Mouse (Mus musculus) MEL (cell line): ENCODE measurements around the gene Wdcp. TPM values are rescaled to one million over a fixed set of nuclear protein-coding genes. Genes with fewer than 3 reads are reported as not detected.

ENCODE experiments used
- DNase-seq: peaks from one replicate; pipeline ENCODE4 v3.0.0; 2011; ENCODE audit warnings: low read depth, low spot score
- H3K27ac ChIP-seq: 2 replicates; pipeline ENCODE4 v1.5.1; 2012; ENCODE audit warnings: low read depth, mild to moderate bottlenecking, control low read depth, low read length, moderate library complexity; ENCODE audit not compliant: control insufficient read depth
- H3K27me3 ChIP-seq, 2 experiments: fragments of 150-350 bp in 1 of 2; sonication (generic) in 1 of 2; 2 replicates each; pipeline ENCODE4 v1.6.1; 2012; ENCODE audit warnings: low read length in 2 of 2, mild to moderate bottlenecking in 2 of 2, improper control_type of control experiment in 1 of 2, moderate library complexity in 1 of 2; ENCODE audit not compliant: insufficient read depth in 2 of 2, control insufficient read depth in 1 of 2
- H3K36me3 ChIP-seq, 2 experiments: 2 replicates each; pipeline ENCODE4 v1.6.1; 2012 to 2014; ENCODE audit warnings: low read length in 2 of 2, improper control_type of control experiment in 1 of 2, inconsistent platforms in 1 of 2, mild to moderate bottlenecking in 1 of 2; ENCODE audit not compliant: insufficient read depth in 2 of 2, control insufficient read depth in 1 of 2
- H3K4me1 ChIP-seq, 2 experiments: fragments of 150-350 bp in 1 of 2; sonication (generic) in 1 of 2; 2 replicates each; pipeline ENCODE4 v1.6.1; 2012; ENCODE audit warnings: low read length in 2 of 2, improper control_type of control experiment in 1 of 2, mild to moderate bottlenecking in 1 of 2; ENCODE audit not compliant: insufficient read depth in 2 of 2, control insufficient read depth in 1 of 2
- H3K4me3 ChIP-seq, 2 experiments: fragments of 150-350 bp in 1 of 2; sonication (generic) in 1 of 2; 2 replicates each; pipeline ENCODE4 v1.5.1; 2012; ENCODE audit warnings: low read depth in 2 of 2, low read length in 2 of 2, mild to moderate bottlenecking in 2 of 2, moderate library complexity in 2 of 2, control low read depth in 1 of 2, improper control_type of control experiment in 1 of 2; ENCODE audit not compliant: control insufficient read depth in 1 of 2, insufficient read depth in 1 of 2
- H3K79me2 ChIP-seq: 2 replicates; pipeline ENCODE4 v1.6.1; 2012; ENCODE audit warnings: mild to moderate bottlenecking, low read length, moderate library complexity; ENCODE audit not compliant: control insufficient read depth, poor library complexity, insufficient read depth
- H3K9ac ChIP-seq: 2 replicates; pipeline ENCODE4 v1.6.1; 2012; ENCODE audit warnings: low read depth, mild to moderate bottlenecking, control low read depth, low read length, moderate library complexity; ENCODE audit not compliant: control insufficient read depth, poor library complexity, severe bottlenecking
- H3K9me3 ChIP-seq: fragments of 150-350 bp; sonication (generic); replicated peaks from 2 replicates; pipeline ENCODE4 v1.6.1; 2012; ENCODE audit warnings: mild to moderate bottlenecking, low read length, improper control_type of control experiment, moderate library complexity; ENCODE audit not compliant: insufficient read depth
- BHLHE40 ChIP-seq: IDR thresholded peaks from 2 replicates; pipeline ENCODE4 v1.6.1; 2012; ENCODE audit warnings: low read depth, mild to moderate bottlenecking, inconsistent platforms, low read length, improper control_type of control experiment, borderline replicate concordance
- CTCF ChIP-seq, 3 experiments: IDR thresholded peaks in 2 of 3; conservative IDR thresholded peaks in 1 of 3; 2 replicates each; pipeline ENCODE4 v1.5.1; 2011 to 2012; ENCODE audit warnings: low read length in 3 of 3, low read depth in 2 of 3, mild to moderate bottlenecking in 2 of 3, improper control_type of control experiment in 1 of 3, inconsistent platforms in 1 of 3, mixed read lengths in 1 of 3, moderate library complexity in 1 of 3; ENCODE audit not compliant: control insufficient read depth in 1 of 3, insufficient read depth in 1 of 3, poor library complexity in 1 of 3, severe bottlenecking in 1 of 3
- E2F4 ChIP-seq: IDR thresholded peaks from 2 replicates; pipeline ENCODE4 v1.6.1; 2011; ENCODE audit warnings: low read depth, low read length, improper control_type of control experiment, borderline replicate concordance
- ELF1 ChIP-seq: IDR thresholded peaks from 2 replicates; pipeline ENCODE4 v1.6.1; 2014; ENCODE audit warnings: low read depth, mild to moderate bottlenecking, inconsistent platforms, low read length, improper control_type of control experiment, moderate library complexity
- HCFC1 ChIP-seq: IDR thresholded peaks from 2 replicates; pipeline ENCODE4 v1.6.1; 2012; ENCODE audit warnings: low read depth, mild to moderate bottlenecking, inconsistent platforms, low read length, improper control_type of control experiment, moderate library complexity
- KAT2A ChIP-seq: conservative IDR thresholded peaks from 2 replicates; pipeline ENCODE4 v1.6.1; 2012; ENCODE audit warnings: low read depth, low read length, improper control_type of control experiment, inconsistent platforms
- MAFK ChIP-seq: IDR thresholded peaks from 2 replicates; pipeline ENCODE4 v1.6.1; 2011; ENCODE audit warnings: low read depth, mild to moderate bottlenecking, low read length, improper control_type of control experiment, borderline replicate concordance
- MAX ChIP-seq: IDR thresholded peaks from 2 replicates; pipeline ENCODE4 v1.6.1; 2011; ENCODE audit warnings: low read length, improper control_type of control experiment
- MAZ ChIP-seq: IDR thresholded peaks from 2 replicates; pipeline ENCODE4 v1.6.1; 2012; ENCODE audit warnings: low read depth, mild to moderate bottlenecking, inconsistent platforms, low read length, improper control_type of control experiment
- MEF2A ChIP-seq: IDR thresholded peaks from 2 replicates; pipeline ENCODE4 v1.6.1; 2014; ENCODE audit warnings: low read depth, mild to moderate bottlenecking, inconsistent platforms, low read length, improper control_type of control experiment; ENCODE audit not compliant: poor library complexity, insufficient replicate concordance, severe bottlenecking; ENCODE audit errors: extremely low read depth
- MXI1 ChIP-seq: IDR thresholded peaks from 2 replicates; pipeline ENCODE4 v1.6.1; 2011; ENCODE audit warnings: mild to moderate bottlenecking, low read depth, low read length, improper control_type of control experiment
- NELFE ChIP-seq: IDR thresholded peaks from 2 replicates; pipeline ENCODE4 v1.6.1; 2011; ENCODE audit warnings: low read depth, low read length, improper control_type of control experiment
- NRF1 ChIP-seq: IDR thresholded peaks from 2 replicates; pipeline ENCODE4 v1.6.1; 2014; ENCODE audit warnings: low read depth, mild to moderate bottlenecking, inconsistent platforms, low read length, improper control_type of control experiment, moderate library complexity; ENCODE audit not compliant: poor library complexity, insufficient read depth, severe bottlenecking
- POLR2A ChIP-seq, 2 experiments: IDR thresholded peaks; 2 replicates each; pipeline ENCODE4 v1.6.1; 2011 to 2012; ENCODE audit warnings: low read length in 2 of 2, mild to moderate bottlenecking in 2 of 2, control low read depth in 1 of 2, improper control_type of control experiment in 1 of 2, low read depth in 1 of 2, moderate library complexity in 1 of 2; ENCODE audit not compliant: control insufficient read depth in 1 of 2, insufficient read depth in 1 of 2, poor library complexity in 1 of 2
- POLR2AphosphoS2 ChIP-seq: IDR thresholded peaks from 2 replicates; pipeline ENCODE4 v1.6.1; 2011; ENCODE audit warnings: low read length, improper control_type of control experiment
- SMC3 ChIP-seq: IDR thresholded peaks from 2 replicates; pipeline ENCODE4 v1.6.1; 2011; ENCODE audit warnings: low read depth, low read length, improper control_type of control experiment
- TAL1 ChIP-seq: IDR thresholded peaks from 2 replicates; pipeline ENCODE4 v1.6.1; 2012; ENCODE audit warnings: mild to moderate bottlenecking, inconsistent platforms, low read length, moderate library complexity, mixed read lengths
- UBTF ChIP-seq: IDR thresholded peaks from 2 replicates; pipeline ENCODE4 v1.6.1; 2012; ENCODE audit warnings: low read depth, mild to moderate bottlenecking, inconsistent platforms, low read length, improper control_type of control experiment, moderate library complexity, borderline replicate concordance; ENCODE audit not compliant: insufficient read depth
- USF2 ChIP-seq, 2 experiments: IDR thresholded peaks; 2 replicates each; pipeline ENCODE4 v1.6.1; 2011 to 2012; ENCODE audit warnings: improper control_type of control experiment in 2 of 2, low read length in 2 of 2, borderline replicate concordance in 1 of 2, inconsistent platforms in 1 of 2, low read depth in 1 of 2, mild to moderate bottlenecking in 1 of 2; ENCODE audit not compliant: insufficient read depth in 1 of 2
- ZC3H11A ChIP-seq: IDR thresholded peaks from 2 replicates; pipeline ENCODE4 v1.6.1; 2012; ENCODE audit warnings: low read depth, mild to moderate bottlenecking, inconsistent platforms, low read length, improper control_type of control experiment
- ZMIZ1 ChIP-seq: IDR thresholded peaks from 2 replicates; pipeline ENCODE4 v1.6.1; 2012; ENCODE audit warnings: low read depth, mild to moderate bottlenecking, inconsistent platforms, low read length, improper control_type of control experiment, moderate library complexity
- ZNF384 ChIP-seq: IDR thresholded peaks from 2 replicates; pipeline ENCODE4 v1.6.1; 2012; ENCODE audit warnings: low read depth, mild to moderate bottlenecking, inconsistent platforms, low read length, improper control_type of control experiment
- polyA plus RNA-seq, 2 experiments: library from polyadenylated mRNA; stranded (reverse) in 1 of 2; unstranded in 1 of 2; fragments of >175 nt in 1 of 2; fragments of >200 nt in 1 of 2; gene quantifications; 2 replicates each; pipeline versions ENCODE4 v1.2.1 to v1.2.4; 2012; ENCODE audit warnings: low replicate concordance in 2 of 2, low read depth in 1 of 2; ENCODE audit not compliant: insufficient read length in 2 of 2, insufficient read depth in 1 of 2, missing spikeins in 1 of 2
- total RNA-seq: library from RNA; depleted of rRNA; stranded (reverse); fragments of 300-350 nt; gene quantifications from 2 replicates; pipeline ENCODE4 v1.2.3, GENCODE M21; 2012

Gene Wdcp
- total and polyA plus RNA-seq, 3 experiments = 12.6 to 16.5 TPM; not detected in 1

- TF ChIP-seq TAL1 = no peak
- no peak for TF ChIP-seq SMC3
- TF ChIP-seq MEF2A = no peak
- 0 out of 2 replicates have a peak, but pooled peaks have one; percentile 31 for TF ChIP-seq MAZ
- no peak for TF ChIP-seq ZC3H11A
- peak; percentile 96 for TF ChIP-seq MAX
- no peak for TF ChIP-seq MAFK
- TF ChIP-seq POLR2A (IDR thresholded peaks at IDR 0.05; ENCODE audit: control insufficient read depth in 1 of 2, insufficient read depth in 1 of 2, low read depth in 1 of 2, low read length in 2 of 2, poor library complexity in 1 of 2) = peak; percentile 71 to 87; a peak in 3 of 4 replicates
- peak; percentile 89 for TF ChIP-seq MXI1
- peak; percentile 93 for TF ChIP-seq ZMIZ1
- 0 out of 2 replicates have a peak, but pooled peaks have one; percentile 67 for TF ChIP-seq UBTF
- TF ChIP-seq ELF1 = peak; percentile 9; the same call in 1 of the 2 replicates
- peak; percentile 92 for TF ChIP-seq NELFE
- TF ChIP-seq POLR2AphosphoS2 = peak; percentile 98
- TF ChIP-seq E2F4 = no peak; the same call in 1 of the 2 replicates
- TF ChIP-seq BHLHE40 = peak; percentile 64; the same call in 1 of the 2 replicates
- no peak for TF ChIP-seq ZNF384
- TF ChIP-seq NRF1 = no peak
- no peak for TF ChIP-seq USF2 (IDR thresholded peaks at IDR 0.05; ENCODE audit: borderline replicate concordance in 1 of 2, insufficient read depth in 1 of 2, low read depth in 1 of 2, low read length in 2 of 2)
- TF ChIP-seq HCFC1 = peak; percentile 40; the same call in 1 of the 2 replicates
These were observed 31.2 kb downstream of the Wdcp start, which contains the start of gene Mfsd2b (continued) for GRCm38 (mm10) chr12:4874161-4874927.

GRCm38 (mm10) chr12:4875623-4876022 is 32.5 kb downstream of the Wdcp start:
- Histone ChIP-seq H3K27ac (no peak overlapping the region), H3K4me1 (peaks cover 16 to 34% of the 10 kb centered on the region in 2 experiments), H3K9ac (no peak overlapping the region), H3K79me2 (peaks cover 5% of the 10 kb centered on the region), H3K4me3 (no peak overlapping the region), H3K36me3 (peaks cover 4 to 24% of the 10 kb centered on the region in 2 experiments)
- DNase-seq = no peak
- TF ChIP-seq KAT2A (no peak), HCFC1 (no peak), MAX (no peak), CTCF (IDR thresholded peaks at IDR 0.05 in 2 of 3, conservative IDR thresholded peaks at IDR 0.05 in 1 of 3; ENCODE audit: control insufficient read depth in 1 of 3, insufficient read depth in 1 of 3, low read depth in 2 of 3, low read length in 3 of 3, poor library complexity in 1 of 3, severe bottlenecking in 1 of 3) (no peak), ZC3H11A (no peak), POLR2A (IDR thresholded peaks at IDR 0.05; ENCODE audit: control insufficient read depth in 1 of 2, insufficient read depth in 1 of 2, low read depth in 1 of 2, low read length in 2 of 2, poor library complexity in 1 of 2) (no peak), SMC3 (no peak)
- TF ChIP-seq, all 39 proteins: peak for 0
- H3K9me3 ChIP-seq = no peaks in the 10 kb centered on the region
- no peaks in the 10 kb centered on the region for H3K27me3 ChIP-seq
